Mouse (Mus musculus): ENCODE measurements at regions not wholly inside any gene's neighbourhood (a gene's known extent, or its start where the extent isn't known, plus 50 kb on each side); places are given as distances from the start of the nearest gene placed in this dataset.

GRCm38 (mm10) chr6:135632671-135633070, 270.3 kb downstream of the Emp1 start:
- TF ChIP-seq CTCF (IDR thresholded peaks at IDR 0.05), result no peak
- no peak for TF ChIP-seq EP300 (IDR thresholded peaks at IDR 0.05)

Measured in lung, postnatal 0 days (tissue).